Mouse (Mus musculus): ENCODE measurements around the gene Iscu. TPM values are rescaled to one million over a fixed set of nuclear protein-coding genes. Genes with fewer than 3 reads are reported as not detected.
A peak's percentile ranks its signal among the peaks of the same experiment; 100 is the strongest.

Iscu gene
- 202 and 208 TPM in 2 replicates for polyA plus RNA-seq (2012; rRNA removed)

- peak; percentile 79 to 94 for DNase-seq (ENCODE audit: extremely low spot score in 1 of 2, low spot score in 1 of 2)
Observed at GRCm38 (mm10) chr5:113772450-113772895, at the start of gene Iscu, which contains the start of gene Sart3. TSS of gene Iscu (plus strand) at chr5:113772748. TSS of gene Sart3 (minus strand) at chr5:113772510.

DNA sequence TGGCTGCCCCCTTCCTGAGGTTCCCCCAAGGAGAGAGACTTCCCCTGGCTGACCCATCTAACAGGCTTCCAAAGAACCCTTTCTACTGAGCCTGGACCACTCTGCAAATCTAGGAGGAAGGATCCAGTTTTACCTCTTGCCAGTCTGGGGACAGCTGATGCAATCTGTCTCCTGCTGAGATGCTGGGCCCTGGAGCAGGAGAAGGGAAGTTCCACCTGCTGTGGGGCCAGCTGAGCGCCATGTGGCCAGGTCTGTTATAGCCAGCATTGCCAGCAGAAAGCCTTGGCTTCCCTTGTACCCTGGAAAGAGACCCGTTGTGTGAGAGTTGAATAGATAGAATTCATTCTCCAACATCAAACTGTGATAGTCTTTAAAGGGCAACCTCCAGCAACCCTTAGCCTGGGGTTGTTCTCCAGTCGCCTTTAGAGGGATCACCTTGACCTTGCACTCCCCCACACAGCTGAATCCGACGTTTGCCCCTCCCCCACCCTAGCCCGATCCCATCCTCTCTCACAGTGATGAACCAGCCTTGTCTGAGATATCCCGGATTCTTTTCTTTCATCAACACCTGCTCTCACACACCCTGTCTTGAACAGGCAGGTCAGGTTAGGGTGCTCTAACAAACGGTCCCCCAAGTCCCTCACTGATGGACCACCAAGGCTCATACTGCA, 48.8 kb upstream of the Iscu start:
- DNase-seq (ENCODE audit: extremely low spot score in 1 of 2, low spot score in 1 of 2), result no peak

GRCm38 (mm10) chr5:113724446-113724845, 48.1 kb upstream of the Iscu start, which contains the start of gene 1700069L16Rik:
TSS of gene 1700069L16Rik (minus strand) at chr5:113724772.
- peak in 1 of 2 experiments; percentile 96 for DNase-seq (ENCODE audit: extremely low spot score in 1 of 2, low spot score in 1 of 2)

DNA sequence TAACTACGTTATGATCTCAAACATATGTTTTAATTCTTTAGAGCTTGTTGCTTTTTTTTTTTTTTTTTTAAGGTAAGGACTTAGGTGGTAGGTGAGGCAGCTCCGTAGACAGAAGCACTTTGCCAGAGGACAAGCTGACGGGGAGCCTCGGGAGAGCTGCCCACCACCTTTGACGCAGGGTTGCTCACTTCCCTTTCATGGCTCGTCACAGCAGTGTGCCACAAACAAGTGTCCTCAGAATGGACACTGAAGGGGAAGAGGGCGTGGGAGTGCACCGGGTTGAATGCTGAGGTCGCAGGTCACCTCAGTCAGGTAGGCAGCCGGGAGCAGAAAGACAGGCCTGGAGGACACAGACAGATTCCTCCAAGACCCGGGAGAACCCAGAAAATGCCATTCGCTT, 47.1 kb upstream of the Iscu start:
- DNase-seq (ENCODE audit: extremely low spot score in 1 of 2, low spot score in 1 of 2), result no peak

DNA sequence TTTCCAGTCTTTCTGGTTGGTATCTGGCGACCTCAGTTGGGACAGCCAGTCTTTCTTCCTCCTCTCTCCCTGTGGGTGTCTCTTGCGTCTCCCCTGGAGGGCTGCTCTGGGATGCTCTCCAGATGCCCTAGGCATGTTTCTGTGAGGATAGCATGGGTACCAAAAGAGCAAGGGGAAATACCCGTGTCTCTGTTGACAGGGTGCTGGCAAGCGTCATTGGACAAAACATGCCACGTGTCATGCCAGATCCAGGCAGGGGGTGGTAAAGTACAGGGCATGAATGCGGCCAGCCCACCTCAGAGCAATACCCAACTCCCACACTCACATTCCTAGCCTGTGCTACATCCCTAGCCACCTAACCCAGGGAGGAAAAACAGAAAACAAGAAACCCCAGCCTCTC, 45.9 kb upstream of the Iscu start:
- no peak for DNase-seq (ENCODE audit: extremely low spot score in 1 of 2, low spot score in 1 of 2)

GRCm38 (mm10) chr5:113727238-113727637, 45.3 kb upstream of the Iscu start:
- DNase-seq (ENCODE audit: extremely low spot score in 1 of 2, low spot score in 1 of 2), result no peak

DNA sequence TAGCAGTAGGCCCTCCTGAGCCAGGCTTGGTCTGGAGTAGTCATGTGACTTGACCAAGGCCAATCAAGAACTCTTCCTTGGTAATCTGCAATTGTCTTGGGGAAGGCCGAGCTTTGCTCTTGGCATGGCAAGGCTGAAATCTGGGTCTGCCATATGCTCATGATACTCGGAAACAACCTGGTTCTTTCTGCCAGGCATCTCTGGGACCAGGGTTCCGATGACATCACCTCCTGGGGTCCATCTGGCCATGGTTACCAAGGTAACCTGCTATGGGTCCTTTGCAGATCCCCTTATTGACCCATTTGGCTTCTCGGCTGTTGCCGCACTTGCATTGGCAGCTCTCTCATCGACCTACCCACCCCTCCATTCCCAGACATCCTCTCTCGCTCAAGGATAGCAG, 44.5 kb upstream of the Iscu start:
- no peak for DNase-seq (ENCODE audit: extremely low spot score in 1 of 2, low spot score in 1 of 2)

GRCm38 (mm10) chr5:113728691-113729090, 43.9 kb upstream of the Iscu start:
- DNase-seq (ENCODE audit: extremely low spot score in 1 of 2, low spot score in 1 of 2), result no peak

DNA sequence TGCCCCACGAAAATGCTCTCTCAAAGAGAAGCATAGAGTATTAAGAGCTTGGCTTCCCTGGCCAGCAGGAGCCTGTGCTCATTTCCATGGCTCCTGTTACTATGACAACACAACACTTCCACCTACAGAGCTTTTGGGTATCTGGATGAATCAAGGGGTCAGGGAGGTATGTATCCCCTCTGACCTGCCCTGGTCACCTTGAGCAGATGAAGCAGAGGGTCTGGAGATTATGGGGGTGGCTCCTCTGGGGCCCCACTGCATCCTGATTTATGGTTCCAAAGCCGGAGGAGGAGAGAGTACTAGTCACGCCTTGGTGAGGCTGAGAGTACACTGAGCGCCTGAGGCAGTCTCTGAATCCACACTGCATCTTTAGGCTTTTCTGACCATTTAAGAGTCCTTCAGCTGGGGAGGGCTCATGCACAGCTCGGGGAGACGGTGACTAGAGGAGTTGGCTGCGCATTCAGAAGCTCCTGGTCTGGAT, 41.9 kb upstream of the Iscu start:
- DNase-seq (ENCODE audit: extremely low spot score in 1 of 2, low spot score in 1 of 2), result peak in 1 of 2 experiments; percentile 55

GRCm38 (mm10) chr5:113731174-113731573, 41.4 kb upstream of the Iscu start:
- no peak for DNase-seq (ENCODE audit: extremely low spot score in 1 of 2, low spot score in 1 of 2)

GRCm38 (mm10) chr5:113732182-113732581, 40.4 kb upstream of the Iscu start:
- DNase-seq (ENCODE audit: extremely low spot score in 1 of 2, low spot score in 1 of 2), result peak in 1 of 2 experiments; percentile 74

GRCm38 (mm10) chr5:113734376-113734775, 38.2 kb upstream of the Iscu start:
- DNase-seq (ENCODE audit: extremely low spot score in 1 of 2, low spot score in 1 of 2), result no peak

DNA sequence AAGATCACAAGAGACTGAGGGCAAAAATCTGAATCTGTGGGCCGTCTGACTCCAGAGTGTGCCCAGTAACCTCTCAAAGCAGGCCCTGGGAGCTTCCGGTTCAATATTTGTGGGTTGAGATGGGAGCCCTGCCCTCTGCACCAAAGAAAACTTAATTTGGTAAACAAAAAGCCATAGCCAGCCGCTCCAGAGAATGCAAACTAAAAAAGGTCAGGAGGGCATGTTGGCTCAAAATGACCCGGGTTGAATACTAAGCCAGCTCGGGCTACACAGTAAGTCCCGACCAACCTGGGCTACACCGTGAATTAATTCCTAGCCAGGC, 37.6 kb upstream of the Iscu start:
- DNase-seq (ENCODE audit: extremely low spot score in 1 of 2, low spot score in 1 of 2), result no peak

DNA sequence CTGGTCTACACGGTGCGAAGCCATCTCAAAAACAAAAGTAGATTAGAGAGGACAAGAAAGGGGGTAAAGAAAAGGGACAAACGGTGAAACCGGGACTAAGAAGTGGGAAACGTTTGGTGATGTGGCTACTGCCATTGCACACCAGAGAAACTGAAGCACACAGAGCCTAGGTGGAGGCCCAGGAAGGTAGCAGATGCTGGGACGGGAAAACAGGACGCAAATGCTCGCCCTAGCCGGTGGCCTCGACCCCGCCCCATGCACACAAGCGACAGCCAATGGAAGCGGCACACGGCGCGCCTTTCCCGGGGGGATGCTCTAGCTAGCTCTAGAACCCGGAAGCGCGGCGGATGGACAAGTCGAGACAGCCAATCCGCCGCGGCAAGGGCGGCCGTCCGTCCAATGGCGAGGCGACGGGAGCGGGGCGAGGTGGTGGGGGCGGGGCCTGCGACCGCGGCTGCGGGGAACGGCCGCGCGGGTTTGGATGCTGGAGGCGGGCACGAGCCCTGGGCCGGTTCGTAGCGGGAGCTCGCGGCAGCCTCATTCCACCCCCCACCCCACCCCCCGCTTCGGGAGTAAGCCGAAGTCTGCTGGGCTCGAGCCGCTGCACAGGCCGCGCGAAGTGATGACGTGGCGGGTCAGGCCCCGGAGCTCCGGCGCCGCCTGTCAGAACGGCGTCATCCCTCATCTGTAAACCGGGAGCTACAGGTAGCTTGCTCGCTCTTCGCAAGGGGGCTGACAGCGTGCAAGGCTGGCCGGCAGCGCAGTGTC, 37.0 kb upstream of the Iscu start, which contains the start of gene Ficd:
Ficd (plus strand) TSS at position 459 of the 768 bp plus-strand sequence.
- DNase-seq (ENCODE audit: extremely low spot score in 1 of 2, low spot score in 1 of 2), result peak; percentile 84 to 92

GRCm38 (mm10) chr5:113736113-113736502, 36.4 kb upstream of the Iscu start:
- no peak for DNase-seq (ENCODE audit: extremely low spot score in 1 of 2, low spot score in 1 of 2)

DNA sequence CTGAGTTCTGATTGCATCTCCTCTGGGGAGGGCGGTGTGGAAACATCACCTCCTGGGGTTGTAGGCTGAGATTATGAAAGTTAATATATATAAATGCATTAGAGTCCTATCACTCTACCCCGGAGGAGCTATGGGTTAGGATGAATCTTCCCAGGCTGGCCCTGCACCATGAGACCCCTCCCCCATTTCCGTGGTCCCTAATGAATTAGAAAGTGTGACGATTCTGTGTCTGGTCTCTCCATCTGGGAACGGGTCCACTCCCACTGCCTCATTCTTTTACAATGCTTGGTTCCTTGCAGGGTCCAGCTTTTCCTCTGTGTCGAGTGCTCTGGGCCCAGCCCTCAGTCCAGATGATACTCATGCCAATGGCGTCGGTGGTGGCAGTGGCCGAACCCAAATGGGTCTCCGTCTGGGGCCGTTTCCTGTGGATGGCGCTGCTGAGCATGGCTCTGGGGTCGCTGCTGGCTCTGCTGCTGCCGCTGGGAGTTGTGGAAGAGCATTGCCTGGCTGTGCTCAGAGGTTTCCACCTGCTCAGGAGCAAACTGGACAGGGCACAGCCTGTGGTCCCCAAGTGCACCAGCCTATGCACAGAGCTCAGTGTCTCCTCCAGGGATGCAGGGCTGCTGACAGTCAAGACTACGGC, 35.9 kb upstream of the Iscu start:
- no peak for DNase-seq (ENCODE audit: extremely low spot score in 1 of 2, low spot score in 1 of 2)

GRCm38 (mm10) chr5:113737607-113738237, 34.8 kb upstream of the Iscu start:
- no peak for DNase-seq (ENCODE audit: extremely low spot score in 1 of 2, low spot score in 1 of 2)

- DNase-seq (ENCODE audit: extremely low spot score in 1 of 2, low spot score in 1 of 2), result no peak
Observed at GRCm38 (mm10) chr5:113747629-113748028, 24.9 kb upstream of the Iscu start.

GRCm38 (mm10) chr5:113748556-113749331, 23.8 kb upstream of the Iscu start:
- no peak for DNase-seq (ENCODE audit: extremely low spot score in 1 of 2, low spot score in 1 of 2)

Data from frontal cortex, adult 2 months (tissue).